ENCODE assay signal across 13 mouse cellular contexts in the genomic region with DNA sequence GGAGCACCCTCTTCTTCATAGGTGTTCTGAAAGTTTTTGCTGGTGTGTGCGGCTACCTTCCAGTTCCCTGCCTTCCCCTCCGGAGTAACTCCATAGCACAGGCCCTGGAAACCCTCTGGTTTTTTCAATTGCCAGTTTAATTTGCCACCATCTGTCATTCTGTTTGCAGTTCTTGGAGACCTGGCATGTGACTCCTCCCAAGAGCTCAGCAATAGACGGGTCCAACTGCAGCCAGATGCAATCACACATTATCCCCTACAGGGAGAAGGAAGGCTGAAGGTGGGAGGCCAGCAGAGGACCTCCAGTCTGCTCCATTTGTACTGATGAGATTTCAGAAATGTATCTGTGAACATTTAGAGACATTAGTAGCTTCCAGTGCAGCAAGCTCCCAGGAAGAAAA. TPM values are rescaled to one million over a fixed set of nuclear protein-coding genes. Genes with fewer than 3 reads are reported as not detected.
DNase-seq lines count a peak whose midpoint lies in the region; ATAC-seq lines count a peak whose summit lies in the region.
"Had no signal": no experiment of that assay in that cellular context is flagged by ENCODE, and none has a peak within 500 bp of the region (broad histone marks: within the 10 kb centered on the region; RNA-seq: fewer than 3 reads in every experiment).

No protein-coding gene starts in this region.

- no peak for DNase-seq in frontal cortex, postnatal 14 days (ENCODE audit: low spot score in 2 of 2)
- peak; percentile 23 for DNase-seq in retina, postnatal 1 day
- DNase-seq in retina, embryonic 14.5 days (ENCODE audit: low spot score) = no peak
- DNase-seq in cerebellum, postnatal 36 days = peak; percentile 20 to 21
- DNase-seq in spleen, adult 18-20 months = no peak
- no peak for DNase-seq in heart, postnatal 4 days
- no peak for DNase-seq in adipocyte (ENCODE audit: low spot score)
- DNase-seq: kidney, adult 11 months; kidney, postnatal 14 days; right cerebral cortex, postnatal 25 days had no signal

- peak; percentile 27 for ATAC-seq in frontal cortex, adult (ENCODE audit: low TSS enrichment)
- ATAC-seq: activated CD4-positive, CD25-positive, alpha-beta regulatory T cell, adult 4 months; liver, embryonic 12.5 days had no signal

RNA-seq across cellular contexts. Expression of gene Actr3, which starts 56.6 kb away (rescaled TPM):
- 100 to 1,000 TPM; 353 to 370 TPM for total RNA-seq in heart, postnatal 4 days (2021)

Comparison
In these comparisons a context has a peak if more than half of its experiments do, and no peak if none do; other contexts are left out.
1. DNase-seq: peak in retina, postnatal 1 day (single experiment) and cerebellum, postnatal 36 days (2 of 2); none in frontal cortex, postnatal 14 days (0 of 2), retina, embryonic 14.5 days (single experiment), spleen, adult 18-20 months (0 of 2), heart, postnatal 4 days (single experiment) and adipocyte (single experiment).